Mouse (Mus musculus) A20 (cell line): ENCODE measurements around the gene Olfr1006.
"Not testable (repeated sequence)": the region's sequence is repeated elsewhere in the genome, so short reads cannot be mapped to it uniquely, and the experiment has no call there.

Experiments
- DNase-seq: peaks from one replicate; pipeline ENCODE4 v3.0.0-alpha.2; 2011; ENCODE audit warnings: low read depth, low spot score

The Olfr1006 gene

GRCm38 (mm10) chr2:85678667-85679066 is at the start of gene Olfr1006:
Gene Olfr1006 (minus strand): TSS chr2:85678767.
- no peak for DNase-seq

DNA sequence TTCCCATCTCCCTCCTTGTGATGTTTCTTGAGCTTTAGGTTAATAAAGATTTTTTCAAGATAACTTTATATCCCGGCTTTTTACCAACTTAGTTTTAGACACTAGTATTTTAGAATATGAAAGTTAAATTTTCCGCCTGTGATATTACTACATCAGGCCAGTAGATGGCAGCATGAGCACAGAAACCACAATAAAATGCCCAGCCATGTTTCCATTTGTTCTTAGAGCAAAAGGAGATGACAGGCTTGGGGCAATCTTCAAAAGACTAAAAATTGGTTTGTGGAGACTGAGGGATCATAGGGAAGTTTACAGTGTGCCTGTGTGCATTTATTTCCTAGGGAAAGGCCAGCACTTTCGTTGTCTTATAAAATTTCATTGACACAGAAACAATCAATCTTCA is 47.2 kb upstream of the Olfr1006 start:
- DNase-seq: peak; percentile 4

DNA sequence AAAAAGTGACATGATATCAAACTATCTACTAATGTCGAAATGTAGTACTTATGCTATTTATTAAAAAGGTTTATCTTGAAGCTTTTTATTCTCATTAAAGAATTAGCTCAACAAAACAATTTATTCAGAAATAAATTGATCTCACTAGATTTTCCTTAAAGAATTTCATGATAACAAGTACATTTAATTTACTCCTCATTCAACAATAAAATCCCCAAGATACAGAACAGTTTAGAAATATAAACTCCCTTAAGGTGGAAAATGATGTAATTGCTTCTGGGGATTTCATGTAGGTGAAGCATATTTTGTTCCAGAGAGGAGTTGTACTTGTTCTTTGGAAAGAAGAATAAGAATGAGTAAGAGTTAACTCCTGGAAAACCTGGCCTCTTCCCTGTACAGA is 36.6 kb upstream of the Olfr1006 start, which contains the start of gene Olfr1009:
Gene Olfr1009, plus strand, starts transcription at position 301 of the 400 bp plus-strand sequence.
- no peak for DNase-seq

DNA sequence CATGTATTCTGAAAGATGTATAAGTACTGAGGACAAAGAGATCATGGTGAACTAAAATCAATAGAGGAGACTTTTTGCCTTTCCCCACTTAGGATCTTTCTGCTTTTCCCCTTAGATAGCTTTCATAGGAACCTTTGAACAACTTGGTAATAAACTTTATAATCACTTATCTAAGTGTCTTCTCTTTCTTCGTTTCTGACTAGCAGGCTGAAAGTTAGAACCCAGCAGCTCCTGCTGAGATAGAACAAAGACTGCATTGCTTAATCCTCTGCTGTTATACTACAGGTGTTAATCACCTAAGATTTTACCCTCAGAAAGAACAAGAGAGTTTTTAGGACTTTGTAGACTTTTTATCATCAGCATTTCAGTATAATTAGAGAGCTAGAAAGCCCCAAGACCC is 32.6 kb upstream of the Olfr1006 start:
- DNase-seq: no peak

DNA sequence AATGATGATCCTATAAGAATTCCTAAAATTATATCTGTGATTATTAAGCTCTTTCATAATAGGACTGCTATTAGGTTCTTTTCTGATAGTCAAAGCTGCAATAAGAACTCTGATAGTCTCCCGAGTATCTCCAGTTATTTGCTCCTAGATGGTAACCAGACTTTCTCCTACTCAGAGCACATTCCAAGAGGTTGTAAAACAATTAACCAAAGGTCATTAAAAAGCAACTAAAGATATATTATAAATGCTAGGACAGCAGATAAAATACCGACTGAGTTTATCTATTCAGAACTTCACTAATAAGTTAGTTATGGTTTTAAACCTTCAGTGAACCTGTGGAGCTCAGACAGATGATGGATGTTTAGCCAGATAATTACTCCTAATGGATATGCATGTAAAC is 32.1 kb upstream of the Olfr1006 start:
- DNase-seq: not testable (repeated sequence)

- no peak for DNase-seq
Observed at GRCm38 (mm10) chr2:85689131-85689530, 10.6 kb upstream of the Olfr1006 start, which contains the start of gene Olfr1008. Gene Olfr1008 (plus strand): TSS chr2:85689431.

GRCm38 (mm10) chr2:85664355-85664754 is 14.2 kb downstream of the Olfr1006 start, which contains the start of gene Olfr154:
Gene Olfr154 (minus strand): TSS chr2:85664455.
- DNase-seq: not testable (repeated sequence)

- DNase-seq: no peak
Observed at GRCm38 (mm10) chr2:85650604-85651003, 28.0 kb downstream of the Olfr1006 start, which contains the start of gene Olfr1002. Gene Olfr1002 (minus strand): TSS chr2:85650704.
